Mouse (Mus musculus) bone marrow, adult 2 months (tissue): ENCODE data around the gene Yars2.

Experiments used
- CTCF ChIP-seq: fragments of 200-500 bp; IDR thresholded peaks from 2 replicates; pipeline ENCODE4 v1.5.1; 2011; ENCODE audit warnings: low read length, control low read depth; ENCODE audit not compliant: control insufficient read depth, insufficient read depth
- POLR2A ChIP-seq: fragments of 200-500 bp; IDR thresholded peaks from 2 replicates; pipeline ENCODE4 v1.6.1; 2011; ENCODE audit warnings: low read depth, mild to moderate bottlenecking, control low read depth, low read length, borderline replicate concordance; ENCODE audit not compliant: control insufficient read depth

DNA sequence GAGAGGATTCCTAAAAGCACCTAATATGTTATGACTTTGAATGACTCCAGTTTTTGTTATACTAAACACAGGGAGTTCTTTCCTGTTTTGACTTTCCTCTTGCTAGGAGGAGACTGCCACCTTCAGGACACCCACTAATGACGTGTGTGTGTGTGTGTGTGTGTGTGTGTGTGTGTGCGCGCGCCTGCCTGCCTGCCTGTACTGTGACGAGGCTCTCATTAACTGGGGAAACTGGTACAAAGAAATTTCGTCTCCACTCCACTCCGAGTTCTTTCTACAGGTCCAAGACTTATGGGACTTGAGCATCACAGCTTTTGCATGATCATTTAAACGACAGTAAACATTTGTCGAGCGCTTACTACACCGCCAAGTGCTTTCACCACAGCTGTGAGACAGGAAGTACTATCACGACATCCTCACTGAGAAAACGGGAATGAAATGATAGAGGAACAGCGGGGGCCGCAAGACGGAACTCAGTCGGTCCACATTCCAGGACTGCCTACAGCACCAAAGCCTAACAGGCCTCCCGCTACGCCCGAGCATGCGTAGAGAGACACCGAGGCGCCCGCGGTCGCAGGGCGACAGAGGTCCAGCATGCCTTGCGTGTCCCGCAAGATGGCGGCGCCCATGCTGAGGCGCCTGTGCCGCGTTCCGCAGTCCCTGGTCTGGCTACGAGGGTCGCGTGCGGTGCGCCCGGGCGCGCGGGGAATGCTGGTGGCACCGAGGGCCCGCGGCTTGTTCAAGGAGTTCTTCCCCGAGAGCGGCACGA is at the start of gene Yars2:
- TF ChIP-seq POLR2A (peak; percentile 92; the same call in 1 of the 2 replicates), CTCF (peak; percentile 28; the same call in 1 of the 2 replicates)
